Mouse (Mus musculus): ENCODE measurements around the gene Herc6. TPM values are rescaled to one million over a fixed set of nuclear protein-coding genes. Genes with fewer than 3 reads are reported as not detected.

Herc6 gene
- total RNA-seq, 2 experiments from 2014 or later, result 5.6 to 5.7 TPM

DNA sequence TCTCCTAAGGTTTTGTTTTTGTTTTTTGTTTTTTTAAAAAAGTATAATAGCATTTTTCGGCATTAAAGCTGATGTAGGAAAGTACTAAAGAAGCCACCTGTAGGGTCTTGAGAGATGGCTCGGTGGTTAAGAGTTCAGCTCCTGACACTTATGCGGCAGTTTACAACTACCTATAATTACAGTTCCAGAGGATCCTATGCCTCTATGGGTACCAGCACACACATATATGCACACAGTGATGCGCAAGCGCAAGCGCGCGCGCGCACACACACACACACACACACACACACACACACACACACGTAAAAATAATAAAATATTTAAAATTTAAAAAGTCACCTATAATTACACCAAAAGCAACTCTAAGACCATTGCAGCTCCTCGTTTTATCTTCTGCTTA is 795 bp downstream of the Herc6 start:
- no peak for DNase-seq

DNA sequence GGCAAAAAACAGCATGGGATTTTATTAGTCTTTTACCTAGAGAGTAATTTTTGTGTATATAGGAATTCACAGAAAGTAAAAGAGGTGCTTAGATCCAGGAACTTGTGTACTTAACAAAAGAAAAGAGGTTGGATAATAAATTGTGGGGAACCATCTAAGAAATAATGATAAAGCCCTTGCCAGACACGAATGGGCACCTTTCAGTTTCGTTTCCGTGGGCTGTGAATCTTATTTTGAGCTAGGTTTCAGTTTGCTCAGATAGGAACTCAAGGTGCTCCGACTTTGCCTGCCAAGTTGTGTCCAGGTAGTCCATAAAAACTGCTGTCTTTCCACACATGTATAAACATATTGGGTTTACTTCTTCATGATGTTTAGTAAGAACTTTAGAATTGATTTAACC is 1.6 kb downstream of the Herc6 start:
- DNase-seq, result no peak

GRCm38 (mm10) chr6:57605546-57606307 is 24.9 kb downstream of the Herc6 start:
- DNase-seq, result no peak

DNA sequence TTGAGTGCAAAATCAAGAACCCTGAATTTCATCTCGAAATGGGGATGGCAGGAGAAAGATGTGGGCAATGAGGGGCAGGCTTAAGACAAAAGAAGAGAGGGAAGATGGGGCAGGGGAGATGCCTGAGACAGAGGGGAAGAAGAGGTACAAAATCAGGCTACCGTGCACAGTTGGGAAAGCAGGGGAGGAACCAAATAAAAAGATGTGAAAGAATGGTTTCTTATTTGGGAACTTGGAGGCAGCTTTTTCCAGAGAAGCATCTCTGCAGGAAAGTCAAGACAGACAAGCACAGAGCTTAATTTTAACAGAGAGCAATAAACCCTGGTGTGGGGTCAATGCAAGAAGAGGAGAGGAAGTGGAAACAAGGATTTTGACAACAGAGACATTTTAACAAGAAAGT is 27.2 kb downstream of the Herc6 start:
- DNase-seq, result no peak

DNA sequence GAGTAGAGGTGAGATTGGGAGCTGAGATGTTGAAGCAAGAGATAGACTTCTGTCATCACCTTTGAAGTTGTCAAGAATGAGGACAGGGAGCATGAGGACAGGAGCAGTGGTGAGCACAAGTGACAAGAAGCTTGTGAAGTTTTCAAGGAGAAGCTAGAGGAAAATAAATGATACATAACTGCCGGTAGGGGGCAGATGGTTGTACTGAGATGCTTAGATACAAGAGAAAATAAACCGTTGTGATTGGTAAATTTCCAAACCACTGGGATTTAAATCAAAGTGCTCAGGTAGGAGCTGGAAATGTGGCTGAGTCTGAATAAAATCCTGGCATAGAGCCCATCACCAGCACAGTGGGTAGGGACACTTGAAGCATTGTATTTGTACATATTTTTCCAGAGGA is 28.8 kb downstream of the Herc6 start:
- no peak for DNase-seq

DNA sequence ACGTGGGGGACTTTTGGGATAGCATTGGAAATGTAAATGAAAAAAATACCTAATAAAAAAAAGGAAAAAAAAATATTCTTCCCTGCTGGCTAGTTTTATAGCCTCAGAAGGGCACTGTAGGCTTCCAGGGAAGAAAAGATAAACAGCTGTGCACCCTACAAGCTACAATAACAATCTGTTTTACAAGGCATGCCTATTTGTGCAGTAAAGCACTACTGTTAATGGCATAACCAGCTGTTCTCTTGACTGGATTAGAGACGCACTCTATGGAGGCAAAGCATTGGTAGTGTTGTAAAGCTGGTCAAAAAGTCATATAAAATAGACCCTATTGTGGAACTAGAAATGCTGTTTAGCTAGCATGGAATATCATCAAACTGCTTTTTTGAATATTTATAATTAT is 35.0 kb downstream of the Herc6 start:
- DNase-seq, result no peak

GRCm38 (mm10) chr6:57639531-57639930 is 58.7 kb downstream of the Herc6 start:
- no peak for DNase-seq

- peak; percentile 43 for DNase-seq
These were observed 61.0 kb downstream of the Herc6 start for GRCm38 (mm10) chr6:57641789-57642188.

DNA sequence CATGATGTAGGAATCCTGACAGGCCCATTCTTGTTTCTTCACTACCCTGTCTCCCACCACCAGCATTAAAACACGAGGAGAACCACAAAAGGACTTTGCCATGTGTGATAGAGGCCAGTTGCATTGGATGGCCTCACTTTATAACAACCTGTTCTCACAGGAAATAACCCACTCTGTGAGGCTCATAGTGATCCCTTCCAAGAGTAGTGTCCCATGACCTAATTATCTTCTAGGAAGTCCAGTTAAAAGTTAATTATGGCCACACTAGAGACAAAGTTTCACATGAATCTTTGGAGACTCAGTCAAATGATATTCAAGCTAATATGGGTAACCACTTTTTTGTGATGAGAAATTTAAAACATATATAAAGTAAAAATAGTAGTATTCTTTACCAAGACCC is 66.5 kb downstream of the Herc6 start:
- no peak for DNase-seq

DNA sequence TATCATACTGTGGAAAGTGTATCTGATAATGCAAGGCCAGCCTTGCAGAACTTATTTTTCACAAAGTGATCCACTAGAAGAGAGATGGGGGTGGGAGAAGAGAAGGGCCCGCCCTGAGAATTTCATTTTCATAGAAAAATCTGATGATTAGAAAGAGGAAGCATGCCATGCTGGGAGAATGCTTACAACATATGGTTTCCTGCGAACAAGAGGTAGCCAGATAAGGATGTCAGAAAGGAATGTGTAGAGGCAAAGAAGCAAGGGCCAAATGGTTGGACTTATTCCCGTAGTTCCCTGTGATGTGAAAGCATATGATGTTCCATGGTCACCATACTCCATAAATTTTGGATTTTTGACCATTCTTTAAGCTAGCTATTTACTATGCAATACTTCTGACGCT is 80.5 kb downstream of the Herc6 start:
- DNase-seq, result no peak

DNA sequence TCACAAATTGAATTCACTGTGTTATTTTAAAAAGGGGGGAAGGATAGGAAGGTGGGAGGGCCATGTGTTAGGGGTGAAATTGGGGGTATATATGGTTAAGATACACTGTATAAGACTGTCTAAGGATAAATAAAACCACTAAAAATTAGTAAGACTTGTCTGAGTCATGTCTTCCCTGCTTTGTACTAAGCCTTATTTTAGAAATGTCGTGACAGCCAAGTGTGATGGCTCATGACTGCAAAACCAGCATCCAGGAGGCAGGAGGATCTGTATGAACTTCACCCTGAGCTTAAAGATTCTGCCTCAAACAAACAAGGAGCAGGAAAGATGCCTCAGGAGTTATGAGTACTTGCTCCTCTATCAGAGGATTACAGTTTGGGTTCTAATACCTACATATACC is 103.4 kb downstream of the Herc6 start:
- DNase-seq, result no peak

DNA sequence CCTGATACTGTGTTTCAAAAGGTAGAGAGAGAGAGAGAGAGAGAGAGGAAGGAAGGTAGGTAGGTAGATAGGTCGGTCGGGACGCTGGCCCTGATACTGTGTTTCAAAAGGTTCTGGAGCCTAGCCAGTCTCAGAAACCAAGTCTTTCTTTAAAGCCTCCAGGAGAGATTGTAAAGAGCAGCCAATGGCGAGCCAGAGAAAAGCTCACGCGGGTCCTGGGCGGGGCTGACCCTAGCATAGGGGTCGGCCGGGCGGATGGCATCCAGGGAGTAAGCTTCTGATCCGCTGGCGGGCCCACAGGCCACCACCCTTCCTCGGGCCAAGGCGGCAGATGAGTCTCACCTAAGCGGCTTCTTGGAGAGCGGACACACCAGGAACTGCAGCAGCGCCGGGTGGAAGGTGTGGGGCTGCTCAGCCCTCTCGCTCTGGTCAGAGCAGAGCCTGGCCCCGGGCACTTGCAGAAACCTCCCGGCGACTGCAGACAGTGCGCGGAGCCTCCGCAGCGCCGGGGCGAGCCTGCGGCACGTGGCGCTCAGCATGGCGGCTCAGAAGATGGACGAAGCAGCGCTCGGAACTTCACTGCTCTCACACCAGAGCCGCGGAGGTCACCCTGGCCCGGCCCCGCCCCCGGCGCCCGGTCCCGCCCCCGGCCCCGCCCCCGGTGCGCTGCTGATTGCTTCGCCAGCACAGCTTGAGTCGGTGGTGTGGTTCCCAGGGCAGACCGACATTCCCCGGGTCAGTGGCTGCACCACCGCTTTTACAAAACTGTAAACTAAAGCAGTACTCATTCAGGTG is 110.9 kb downstream of the Herc6 start, which contains the start of gene Pyurf:
Pyurf (minus strand) TSS at position 612 of the 795 bp plus-strand sequence.
- peak; percentile 87 for DNase-seq

DNA sequence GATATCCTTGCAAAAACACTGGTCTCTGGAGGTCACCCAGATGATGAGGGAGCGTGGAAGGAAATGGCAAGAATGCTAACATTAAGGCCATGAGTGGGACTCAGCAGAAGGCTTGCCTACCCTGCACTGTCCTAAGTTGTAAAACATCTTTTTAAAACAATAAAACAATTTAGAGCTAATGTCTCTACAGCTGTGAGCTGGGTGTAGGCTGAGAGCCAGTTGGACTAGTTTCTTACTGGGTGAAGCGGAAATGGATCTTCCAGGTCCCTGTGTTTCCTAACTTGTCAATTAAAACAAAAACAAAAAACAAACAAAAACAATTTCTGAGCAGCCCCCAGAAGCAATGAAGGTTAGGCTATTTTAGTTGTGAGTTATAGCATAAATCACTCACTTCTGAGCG is 112.3 kb downstream of the Herc6 start:
- no peak for DNase-seq

DNA sequence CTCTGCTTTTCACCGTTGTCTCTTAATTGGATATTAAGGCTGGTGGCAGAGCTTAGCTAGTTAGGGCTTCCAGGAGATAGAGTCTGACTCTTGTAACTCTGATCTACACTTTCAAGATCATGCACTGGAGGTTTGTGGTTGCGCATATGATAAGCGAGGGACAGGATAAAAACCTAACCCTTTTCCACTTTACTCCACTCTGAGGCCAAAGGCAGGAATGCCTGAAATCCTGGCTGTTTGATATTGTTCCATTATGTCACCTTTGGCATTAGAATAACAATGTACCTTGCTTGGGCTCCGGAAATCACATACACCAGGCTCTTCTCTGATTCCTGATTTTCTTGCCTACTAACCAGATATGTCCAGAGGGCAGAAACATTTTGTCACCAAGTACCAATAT is 120.9 kb downstream of the Herc6 start:
- no peak for DNase-seq

DNA sequence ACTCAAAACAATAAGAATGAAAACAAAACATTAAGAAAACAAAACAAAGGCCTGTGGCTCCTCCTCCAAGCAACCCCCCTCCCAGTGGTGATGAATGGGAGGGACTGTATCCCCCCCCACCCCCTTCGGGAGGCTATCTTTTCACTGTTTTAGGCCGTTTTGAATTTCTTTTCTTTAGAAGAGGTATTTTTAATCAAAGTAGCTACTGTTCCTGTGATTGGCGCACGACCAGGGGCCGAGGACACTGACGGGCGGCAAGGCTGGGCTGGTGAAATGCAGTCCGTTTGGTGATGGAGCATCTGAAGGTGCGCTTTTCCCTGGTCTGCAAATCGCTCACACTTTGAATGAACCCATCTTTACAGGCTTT is 121.6 kb downstream of the Herc6 start, which contains the start of gene Lancl2:
Lancl2 (plus strand) TSS at position 165 of the 367 bp plus-strand sequence.
- DNase-seq, result no peak

DNA sequence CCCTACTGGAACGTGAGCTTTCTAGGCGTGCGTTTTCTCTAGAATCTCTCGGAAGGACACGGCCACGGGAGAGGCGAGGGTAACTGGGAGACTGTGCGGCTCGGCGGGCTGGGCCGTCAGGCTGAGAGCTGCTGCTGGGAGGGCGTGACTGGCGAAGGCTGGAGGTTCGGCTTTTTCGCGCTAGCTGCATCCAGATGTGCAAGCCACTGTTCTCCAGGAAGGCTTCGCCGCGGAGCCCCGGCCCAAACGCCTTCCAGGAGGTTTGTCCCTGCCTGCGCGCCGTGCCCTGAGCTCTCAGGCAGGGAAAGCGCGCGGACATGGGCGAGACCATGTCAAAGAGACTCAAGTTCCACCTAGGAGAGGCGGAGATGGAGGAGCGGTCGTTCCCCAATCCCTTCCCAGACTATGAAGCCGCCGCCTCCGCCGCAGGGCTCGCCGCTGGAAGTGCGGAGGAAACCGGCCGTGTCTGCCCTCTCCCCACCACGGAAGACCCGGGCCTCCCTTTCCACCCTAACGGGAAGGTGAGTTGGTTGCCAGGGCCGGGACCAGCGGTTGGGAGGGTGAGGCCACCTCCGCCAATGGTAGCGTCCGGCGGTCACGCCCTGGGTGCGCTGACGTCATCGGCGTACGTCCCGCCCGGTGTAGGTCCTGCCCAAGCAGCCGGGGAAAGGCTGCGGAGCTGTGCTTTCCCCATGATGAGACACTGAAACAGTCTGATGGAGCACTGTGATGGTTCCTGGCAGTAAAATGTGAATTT is 122.1 kb downstream of the Herc6 start:
- peak; percentile 96 for DNase-seq

GRCm38 (mm10) chr6:57703703-57704102 is 122.9 kb downstream of the Herc6 start:
- DNase-seq, result no peak

- DNase-seq, result no peak
These were observed 125.9 kb downstream of the Herc6 start for GRCm38 (mm10) chr6:57706721-57707120.

- no peak for DNase-seq
These were observed 130.9 kb downstream of the Herc6 start for GRCm38 (mm10) chr6:57711726-57712125.
